Mouse (Mus musculus) liver, postnatal 0 days (tissue): ENCODE measurements at regions not wholly inside any gene's neighbourhood (a gene's known extent, or its start where the extent isn't known, plus 50 kb on each side); places are given as distances from the start of the nearest gene placed in this dataset.

Experiments
- CTCF ChIP-seq: sonication (generic); IDR thresholded peaks from 2 replicates; pipeline ENCODE4 v1.5.1; 2016; ENCODE audit warnings: antibody characterized with exemption, low read depth
- EP300 ChIP-seq: IDR thresholded peaks from 2 replicates; pipeline ENCODE4 v1.6.1; 2016; ENCODE audit warnings: antibody characterized with exemption, low read depth, mild to moderate bottlenecking

- TF ChIP-seq CTCF (no peak), EP300 (no peak)
Measured at GRCm38 (mm10) chr4:55730266-55730665, 198.0 kb upstream of the Klf4 start.
